Mouse (Mus musculus) spleen, adult 2 months (tissue): ENCODE measurements around the gene Zfp874b. TPM values are rescaled to one million over a fixed set of nuclear protein-coding genes. Genes with fewer than 3 reads are reported as not detected.

Experiments used
- DNase-seq, 2 experiments: peaks; one replicate each; pipeline versions ENCODE4 v3.0.0 to v3.0.0-alpha.2; 2012 to 2021; ENCODE audit warnings: low spot score in 2 of 2, low read depth in 1 of 2
- H3K27ac ChIP-seq: fragments of 200-500 bp; 2 replicates; pipeline ENCODE4 v1.5.1; 2012; ENCODE audit warnings: low read length, inconsistent platforms; ENCODE audit not compliant: insufficient read depth
- H3K27me3 ChIP-seq: fragments of 200-500 bp; 2 replicates; pipeline ENCODE4 v1.6.1; 2012; ENCODE audit warnings: mild to moderate bottlenecking, moderate library complexity, low read length, inconsistent platforms; ENCODE audit not compliant: control insufficient read depth, insufficient read depth
- H3K36me3 ChIP-seq: fragments of 200-500 bp; 2 replicates; pipeline ENCODE4 v1.6.1; 2012; ENCODE audit warnings: mild to moderate bottlenecking, low read length, inconsistent platforms; ENCODE audit not compliant: control insufficient read depth, insufficient read depth
- H3K4me1 ChIP-seq: fragments of 200-500 bp; 2 replicates; pipeline ENCODE4 v1.6.1; 2011; ENCODE audit warnings: inconsistent platforms; ENCODE audit not compliant: control insufficient read depth, insufficient read depth, insufficient read length
- H3K4me3 ChIP-seq: fragments of 200-500 bp; 2 replicates; pipeline ENCODE4 v1.5.1; 2011; ENCODE audit warnings: mild to moderate bottlenecking, inconsistent platforms; ENCODE audit not compliant: insufficient read depth, insufficient read length; ENCODE audit errors: extremely low read depth
- CTCF ChIP-seq: fragments of 200-500 bp; IDR thresholded peaks from 2 replicates; pipeline ENCODE4 v1.5.1; 2011; ENCODE audit warnings: mild to moderate bottlenecking, inconsistent platforms; ENCODE audit not compliant: insufficient read depth, insufficient read length, insufficient replicate concordance; ENCODE audit errors: extremely low read depth
- POLR2A ChIP-seq: fragments of 200-500 bp; IDR thresholded peaks from 2 replicates; pipeline ENCODE4 v1.6.1; 2011; ENCODE audit warnings: low read depth, low read length, inconsistent platforms
- WGBS: fragments of 180-500 bp; shearing (Covaris S2); methylation state at CpG from one replicate; pipeline ENCODE4 v1.1.7; 2018; 5-methylcytosine and 5-hydroxymethylcytosine counted together
- polyA plus RNA-seq: library from polyadenylated mRNA; depleted of rRNA; stranded (reverse); fragments of >200 nt; gene quantifications from 2 replicates; pipeline ENCODE4 v1.2.3, GENCODE M21; 2012; rRNA removed

Zfp874b gene
- 1.9 and 2.8 TPM in 2 replicates for polyA plus RNA-seq

DNA sequence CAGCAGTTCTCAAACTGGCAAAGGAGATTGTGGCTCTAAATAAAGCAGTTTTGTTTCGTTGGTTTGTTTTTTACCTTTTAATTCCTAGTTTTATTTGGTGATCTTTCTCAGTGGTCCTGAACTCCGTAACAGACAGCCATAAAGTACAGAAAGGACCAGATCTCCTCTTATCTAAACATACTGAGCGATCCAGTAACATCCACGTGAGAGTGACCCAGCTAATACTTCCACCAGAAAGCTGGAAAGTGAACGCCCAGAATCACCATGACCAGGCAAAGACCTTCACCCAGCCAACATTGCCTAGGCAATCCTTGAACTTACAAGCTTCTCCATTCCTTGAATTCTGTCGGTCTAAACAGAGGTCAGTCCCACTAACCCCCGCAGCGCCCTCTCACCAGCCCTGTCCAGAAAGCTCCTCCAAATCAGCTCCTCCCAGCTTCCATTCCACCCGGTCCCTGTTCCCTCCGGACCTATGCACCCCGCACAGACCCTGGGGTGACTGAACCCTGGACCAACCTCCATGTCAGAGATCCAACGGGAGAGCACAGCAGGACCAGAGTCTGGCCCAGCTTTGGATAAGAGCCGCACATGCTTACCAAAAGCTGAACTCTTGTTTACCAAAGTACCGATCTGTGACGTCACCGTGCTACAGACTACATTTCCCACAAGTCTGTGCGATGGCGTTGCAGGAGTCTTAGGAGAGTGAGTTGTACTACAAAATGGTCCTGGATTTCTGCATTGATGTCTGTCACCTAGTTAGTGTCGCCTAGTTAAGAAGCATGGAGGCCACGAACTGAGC lies at the start of gene Zfp874b:
Gene Zfp874b (minus strand): TSS at position 634 of the 799 bp plus-strand sequence.
- H3K27ac ChIP-seq, result peak within 1 kb of the TSS; percentile 62
- WGBS, result 1% methylated on average over 20 of the region's 20 CpGs
- H3K4me3 ChIP-seq, result peak within 1 kb of the TSS; percentile 74
- H3K4me1 ChIP-seq, result no peaks in the 10 kb centered on the region; the same call in 1 of the 2 replicates
- TF ChIP-seq CTCF (no peak), POLR2A (no peak; the same call in 1 of the 2 replicates)
- H3K27me3 ChIP-seq, result no peaks in the 10 kb centered on the region
- H3K36me3 ChIP-seq, result 0 out of 2 replicates have a peak, but pooled peaks cover 1% of the 10 kb centered on the region
- DNase-seq, result peak; percentile 78 to 85

DNA sequence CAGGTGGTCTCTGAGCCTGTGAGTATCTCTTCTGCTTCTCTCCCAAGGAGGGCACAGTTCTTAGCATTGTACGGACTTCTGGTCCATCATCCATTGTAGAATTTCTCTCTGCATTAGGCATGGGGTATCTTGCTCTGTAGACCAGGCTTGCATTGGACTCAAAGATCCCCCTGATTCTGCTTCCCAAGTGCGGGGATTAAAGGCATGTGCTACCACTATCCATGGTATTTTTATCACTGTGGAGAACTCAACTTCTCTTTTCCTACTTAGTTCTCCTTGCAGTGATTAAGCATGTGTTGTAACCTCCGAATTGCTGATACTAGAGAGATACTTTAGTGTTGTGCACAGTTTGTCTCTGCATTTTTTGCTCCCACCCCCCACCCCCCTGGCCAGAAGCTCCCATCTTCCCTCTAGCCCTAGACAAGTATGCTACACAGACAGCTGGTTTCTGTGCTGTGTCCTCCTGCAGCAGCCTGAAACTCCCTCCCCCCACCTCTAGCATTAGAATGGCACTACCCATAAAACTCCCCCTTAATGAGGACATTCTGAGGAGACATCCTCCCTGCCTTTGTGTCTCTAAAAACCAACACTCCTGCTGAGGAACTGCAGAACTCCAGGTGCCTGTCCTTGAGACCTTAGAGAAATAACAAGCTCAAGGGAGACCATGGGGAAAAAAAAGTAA lies 43.1 kb upstream of the Zfp874b start:
- Histone ChIP-seq H3K4me1 (peaks cover 2% of the 10 kb centered on the region; the same call in 1 of the 2 replicates), H3K27ac (no peak overlapping the region), H3K27me3 (no peaks in the 10 kb centered on the region), H3K4me3 (no peak overlapping the region), H3K36me3 (no peaks in the 10 kb centered on the region)
- TF ChIP-seq POLR2A (no peak), CTCF (no peak)
- no peak for DNase-seq
- WGBS, result 85% methylated on average over 3 of the region's 3 CpGs

GRCm38 (mm10) chr13:67525753-67526410 lies 41.8 kb upstream of the Zfp874b start, which contains the start of the genes Gm26965 and Zfp87:
TSS of gene Gm26965 (minus strand) at chr13:67526151.
TSS of gene Zfp87 (minus strand) at chr13:67526177.
- peak within 1 kb of the TSS; percentile 65 for H3K27ac ChIP-seq
- under 1% methylated on average over 27 of the region's 27 CpGs for WGBS
- H3K4me1 ChIP-seq, result peaks cover 2% of the 10 kb centered on the region; the same call in 1 of the 2 replicates
- no peaks in the 10 kb centered on the region; the same call in 1 of the 2 replicates for H3K36me3 ChIP-seq
- H3K4me3 ChIP-seq, result peak within 1 kb of the TSS; percentile 84
- H3K27me3 ChIP-seq, result no peaks in the 10 kb centered on the region
- DNase-seq, result peak; percentile 91
- no peak for TF ChIP-seq CTCF
- TF ChIP-seq POLR2A, result peak; percentile 71

- H3K36me3 ChIP-seq, result no peaks in the 10 kb centered on the region
- no peak for TF ChIP-seq POLR2A
- TF ChIP-seq CTCF, result no peak
- H3K27ac ChIP-seq, result no peak overlapping the region
- DNase-seq, result no peak
- WGBS, result 85% methylated on average over 1 of the region's 1 CpGs
- H3K27me3 ChIP-seq, result no peaks in the 10 kb centered on the region
- no peak overlapping the region for H3K4me3 ChIP-seq
- no peaks in the 10 kb centered on the region for H3K4me1 ChIP-seq
Measured at GRCm38 (mm10) chr13:67500908-67501307, 16.9 kb upstream of the Zfp874b start.

DNA sequence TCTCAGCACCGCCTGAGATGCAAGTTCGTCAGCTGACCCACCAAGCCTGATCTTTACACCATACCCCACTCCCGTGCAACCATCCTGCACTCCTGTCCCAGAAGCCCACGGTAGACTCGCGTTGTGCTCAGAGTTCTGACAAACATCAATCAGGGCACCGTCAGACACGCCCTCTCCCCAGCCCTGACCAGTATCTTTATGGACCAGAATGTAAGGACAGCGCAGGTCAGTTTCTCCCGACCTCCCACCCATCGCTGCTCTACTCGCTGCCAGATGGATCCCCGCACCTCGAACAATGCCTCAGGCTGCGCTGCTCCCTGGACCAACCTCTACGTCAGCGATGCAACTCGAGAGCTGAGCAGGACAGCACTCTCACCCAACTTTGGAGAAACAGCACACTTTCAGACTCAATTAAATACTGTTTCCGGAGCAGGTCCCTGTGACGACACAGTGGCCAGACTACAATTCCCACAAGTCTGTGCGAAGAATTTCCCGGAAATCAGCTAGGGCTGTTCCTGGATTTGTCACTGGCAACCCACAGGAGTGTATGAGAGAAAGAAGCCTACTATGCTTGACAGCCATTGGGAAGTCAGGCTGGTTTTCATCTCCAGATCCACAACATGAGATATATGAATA lies 16.1 kb upstream of the Zfp874b start, which contains the start of gene Zfp58:
Gene Zfp58 (minus strand): TSS at position 472 of the 636 bp plus-strand sequence.
- WGBS, result 2% methylated on average over 22 of the region's 22 CpGs
- H3K36me3 ChIP-seq, result 0 out of 2 replicates have a peak, but pooled peaks cover 1% of the 10 kb centered on the region
- H3K4me3 ChIP-seq, result peak within 1 kb of the TSS; percentile 97
- H3K27me3 ChIP-seq, result no peaks in the 10 kb centered on the region
- no peaks in the 10 kb centered on the region for H3K4me1 ChIP-seq
- peak within 1 kb of the TSS; percentile 68 for H3K27ac ChIP-seq
- peak; percentile 70 to 84 for DNase-seq
- TF ChIP-seq POLR2A (no peak; the same call in 1 of the 2 replicates), CTCF (no peak)

GRCm38 (mm10) chr13:67495631-67496030 lies 11.6 kb upstream of the Zfp874b start:
- no peaks in the 10 kb centered on the region for H3K4me1 ChIP-seq
- TF ChIP-seq CTCF, result no peak
- no peak for TF ChIP-seq POLR2A
- H3K27me3 ChIP-seq, result no peaks in the 10 kb centered on the region
- 92% methylated on average over 1 of the region's 1 CpGs for WGBS
- H3K36me3 ChIP-seq, result peaks cover 22% of the 10 kb centered on the region
- no peak for DNase-seq
- no peak overlapping the region for H3K27ac ChIP-seq
- H3K4me3 ChIP-seq, result no peak overlapping the region
